Mouse (Mus musculus) kidney, adult 2 months (tissue): ENCODE measurements around the gene Chrm4. TPM values are rescaled to one million over a fixed set of nuclear protein-coding genes. Genes with fewer than 3 reads are reported as not detected.

ENCODE experiments used
- DNase-seq: peaks from one replicate; pipeline ENCODE4 v3.0.0; 2021
- H3K27ac ChIP-seq: fragments of 200-500 bp; 2 replicates; pipeline ENCODE4 v1.5.1; 2012; ENCODE audit warnings: low read depth, low read length, control low read depth, inconsistent platforms; ENCODE audit not compliant: insufficient read depth
- H3K27me3 ChIP-seq: fragments of 200-500 bp; replicated peaks from 2 replicates; pipeline ENCODE4 v1.6.1; 2012; ENCODE audit warnings: mild to moderate bottlenecking, moderate library complexity, low read length, inconsistent platforms; ENCODE audit not compliant: control insufficient read depth, insufficient read depth
- H3K36me3 ChIP-seq: fragments of 200-500 bp; 2 replicates; pipeline ENCODE4 v1.6.1; 2012; ENCODE audit warnings: mild to moderate bottlenecking, moderate library complexity, low read length, inconsistent platforms; ENCODE audit not compliant: control insufficient read depth, insufficient read depth
- H3K4me1 ChIP-seq: fragments of 200-500 bp; 2 replicates; pipeline ENCODE4 v1.6.1; 2011; ENCODE audit warnings: low read length; ENCODE audit not compliant: control insufficient read depth, insufficient read depth
- H3K4me3 ChIP-seq: fragments of 200-500 bp; 2 replicates; pipeline ENCODE4 v1.5.1; 2011; ENCODE audit warnings: mild to moderate bottlenecking, low read depth, low read length, control low read depth; ENCODE audit not compliant: insufficient read depth
- CTCF ChIP-seq: fragments of 200-500 bp; conservative IDR thresholded peaks from 2 replicates; pipeline ENCODE4 v1.5.1; 2011; ENCODE audit warnings: low read depth, mild to moderate bottlenecking, control low read depth, low read length, moderate library complexity, mixed read lengths; ENCODE audit not compliant: insufficient read depth, insufficient read length
- POLR2A ChIP-seq: fragments of 200-500 bp; IDR thresholded peaks from one replicate; pipeline ENCODE4 v1.6.1; 2011; ENCODE audit warnings: low read depth, low read length, control low read depth
- WGBS: fragments of 180-500 bp; shearing (Covaris S2); methylation state at CpG from one replicate; pipeline ENCODE4 v1.1.7; 2018; 5-methylcytosine and 5-hydroxymethylcytosine counted together
- polyA plus RNA-seq: library from polyadenylated mRNA; depleted of rRNA; stranded (reverse); fragments of >200 nt; gene quantifications from 2 replicates; pipeline ENCODE4 v1.2.3, GENCODE M21; 2012

Gene Chrm4
- polyA plus RNA-seq, 1 experiment = 0.11 TPM

- DNase-seq = peak; percentile 86
- Histone ChIP-seq H3K4me3 (peak overlapping the region; percentile 74), H3K4me1 (peaks cover 8% of the 10 kb centered on the region; the same call in 1 of the 2 replicates), H3K27me3 (no peaks in the 10 kb centered on the region), H3K36me3 (no peaks in the 10 kb centered on the region), H3K27ac (peak overlapping the region; percentile 93)
- WGBS = 41% methylated on average over 20 of the region's 20 CpGs
- TF ChIP-seq CTCF (no peak), POLR2A (peak; percentile 69)
Measured at GRCm38 (mm10) chr2:91965417-91965816, 38.4 kb downstream of the Chrm4 start.

GRCm38 (mm10) chr2:91966367-91966766 is 39.3 kb downstream of the Chrm4 start:
- H3K36me3 ChIP-seq = no peaks in the 10 kb centered on the region
- no peak overlapping the region for H3K4me3 ChIP-seq
- no peaks in the 10 kb centered on the region for H3K27me3 ChIP-seq
- 94% methylated on average over 5 of the region's 5 CpGs for WGBS
- no peak for TF ChIP-seq CTCF
- no peak overlapping the region for H3K27ac ChIP-seq
- peaks cover 6% of the 10 kb centered on the region; the same call in 1 of the 2 replicates for H3K4me1 ChIP-seq
- no peak for DNase-seq

GRCm38 (mm10) chr2:91967962-91968361 is 40.9 kb downstream of the Chrm4 start:
- Histone ChIP-seq H3K27ac (peak overlapping the region; percentile 92), H3K4me1 (peaks cover 5% of the 10 kb centered on the region; the same call in 1 of the 2 replicates), H3K36me3 (no peaks in the 10 kb centered on the region), H3K27me3 (no peaks in the 10 kb centered on the region), H3K4me3 (no peak overlapping the region)
- peak; percentile 74 for DNase-seq
- TF ChIP-seq CTCF (no peak), POLR2A (no peak)
- 43% methylated on average over 11 of the region's 11 CpGs for WGBS

- peak overlapping the region; percentile 80 for H3K27ac ChIP-seq
- WGBS = 28% methylated on average over 21 of the region's 21 CpGs
- H3K27me3 ChIP-seq = peaks cover 8% of the 10 kb centered on the region; the same call in 1 of the 2 replicates
- H3K4me3 ChIP-seq = no peak overlapping the region
- DNase-seq = no peak
- H3K4me1 ChIP-seq = peaks cover 5% of the 10 kb centered on the region; the same call in 1 of the 2 replicates
- TF ChIP-seq POLR2A (no peak), CTCF (no peak)
- H3K36me3 ChIP-seq = no peaks in the 10 kb centered on the region
Measured at GRCm38 (mm10) chr2:91971231-91972097, 44.4 kb downstream of the Chrm4 start.

GRCm38 (mm10) chr2:91972121-91972566 is 45.1 kb downstream of the Chrm4 start:
- H3K4me1 ChIP-seq = peaks cover 5% of the 10 kb centered on the region; the same call in 1 of the 2 replicates
- H3K27ac ChIP-seq = peak overlapping the region; percentile 80
- no peak for DNase-seq
- H3K36me3 ChIP-seq = no peaks in the 10 kb centered on the region
- peaks cover 8% of the 10 kb centered on the region; the same call in 1 of the 2 replicates for H3K27me3 ChIP-seq
- no peak overlapping the region for H3K4me3 ChIP-seq
- WGBS = 46% methylated on average over 13 of the region's 13 CpGs
- no peak for TF ChIP-seq CTCF
- TF ChIP-seq POLR2A = no peak

- no peak overlapping the region for H3K27ac ChIP-seq
- WGBS = 89% methylated on average over 7 of the region's 7 CpGs
- peaks cover 5% of the 10 kb centered on the region; the same call in 1 of the 2 replicates for H3K4me1 ChIP-seq
- no peak for DNase-seq
- H3K27me3 ChIP-seq = peaks cover 8% of the 10 kb centered on the region; the same call in 1 of the 2 replicates
- TF ChIP-seq CTCF (no peak), POLR2A (no peak)
- H3K4me3 ChIP-seq = no peak overlapping the region
- no peaks in the 10 kb centered on the region for H3K36me3 ChIP-seq
Measured at GRCm38 (mm10) chr2:91973416-91974135, 46.5 kb downstream of the Chrm4 start.
